Mouse (Mus musculus) embryonic fibroblast, embryonic 13.5 days (primary cell): ENCODE data around the gene Gpatch8.

Experiments
- CTCF ChIP-seq: IDR thresholded peaks from 2 replicates; pipeline ENCODE4 v1.5.1; 2011; ENCODE audit warnings: mild to moderate bottlenecking, control low read depth, low read length, moderate library complexity, borderline replicate concordance; ENCODE audit not compliant: insufficient read depth
- POLR2A ChIP-seq: IDR thresholded peaks from 2 replicates; pipeline ENCODE4 v1.6.1; 2011; ENCODE audit warnings: low read depth, mild to moderate bottlenecking, control low read depth, low read length, moderate library complexity

DNA sequence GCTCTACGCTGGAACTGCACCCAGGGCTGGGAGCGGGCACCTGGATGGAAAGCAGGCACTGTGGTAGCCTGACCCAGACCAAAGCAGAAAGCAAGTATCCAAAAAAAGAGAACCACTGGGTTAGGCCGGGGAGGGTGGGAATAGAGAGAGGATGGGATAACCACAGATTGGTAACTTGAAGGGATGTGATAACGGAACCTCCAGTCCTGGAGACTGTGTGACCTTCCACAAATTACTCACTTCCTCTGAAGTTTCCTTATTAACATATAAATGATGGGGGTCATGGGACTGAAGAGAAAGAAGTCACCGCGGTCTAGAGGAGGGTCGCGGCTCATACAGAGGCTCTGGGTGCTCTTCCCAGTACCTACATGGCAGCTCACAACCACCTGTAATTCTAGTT, 115.9 kb downstream of the Gpatch8 start:
- no peak for TF ChIP-seq CTCF
- TF ChIP-seq POLR2A, result no peak
